Mouse (Mus musculus) midbrain, embryonic 10.5 days (tissue): ENCODE results near the gene Olfr549. TPM values are rescaled to one million over a fixed set of nuclear protein-coding genes. Genes with fewer than 3 reads are reported as not detected.

ENCODE experiments used
- DNase-seq: peaks from one replicate; pipeline ENCODE4 v3.0.0-alpha.2; 2017; ENCODE audit warnings: low spot score
- H3K27ac ChIP-seq: fragments of 300-500 bp; sonication (generic); replicated peaks from 2 replicates; pipeline ENCODE4 v1.5.1; 2016; ENCODE audit warnings: mild to moderate bottlenecking
- H3K27me3 ChIP-seq: fragments of 300-500 bp; sonication (generic); 2 replicates; pipeline ENCODE4 v1.6.1; 2016; ENCODE audit warnings: low read depth, mild to moderate bottlenecking; ENCODE audit not compliant: poor library complexity, severe bottlenecking
- H3K36me3 ChIP-seq: fragments of 300-500 bp; sonication (generic); 2 replicates; pipeline ENCODE4 v1.6.1; 2016; ENCODE audit warnings: mild to moderate bottlenecking, moderate library complexity
- H3K4me1 ChIP-seq: fragments of 300-500 bp; sonication (generic); 2 replicates; pipeline ENCODE4 v1.6.1; 2016
- H3K4me3 ChIP-seq: fragments of 300-500 bp; sonication (generic); 2 replicates; pipeline ENCODE4 v1.5.1; 2016; ENCODE audit warnings: mild to moderate bottlenecking, moderate library complexity
- H3K9me3 ChIP-seq: fragments of 300-500 bp; sonication (generic); replicated peaks from 2 replicates; pipeline ENCODE4 v1.6.1; 2016; ENCODE audit warnings: mild to moderate bottlenecking
- WGBS: fragments of 180-500 bp; shearing (Covaris S2); methylation state at CpG from one replicate; pipeline ENCODE4 v1.1.7; 2016; 5-methylcytosine and 5-hydroxymethylcytosine counted together
- polyA plus RNA-seq: library from polyadenylated mRNA; unstranded; fragments of >200 nt; fragmentation: Nextera tagmentation; extraction: Ambion mirVana; gene quantifications from 2 replicates; pipeline ENCODE4 v1.2.1, GENCODE M21; 2016

Gene Olfr549
- polyA plus RNA-seq = not detected in 2 replicates

DNA sequence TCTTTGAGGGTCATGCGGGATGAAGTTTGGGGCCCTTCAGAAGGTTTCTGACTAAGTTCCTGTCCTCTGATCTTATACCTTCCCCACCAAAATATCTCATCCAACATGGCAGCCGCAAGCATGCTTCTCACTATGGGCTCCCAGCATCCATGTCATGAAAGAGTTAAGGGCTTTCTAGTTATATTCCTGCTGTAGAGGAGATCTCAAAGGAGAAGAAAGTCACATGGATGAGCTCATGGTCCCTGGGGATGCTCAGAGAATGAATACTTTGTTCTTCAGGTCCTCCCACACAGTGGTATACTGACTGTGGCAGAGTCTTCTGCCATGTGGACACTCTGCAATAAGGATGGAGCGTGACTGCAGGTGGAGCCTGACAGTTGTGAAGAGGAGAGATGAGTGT, at the start of gene Olfr549:
TSS of gene Olfr549 (plus strand) at position 301 of the 400 bp plus-strand sequence.
- WGBS = 91% methylated on average over 3 of the region's 3 CpGs
- Histone ChIP-seq H3K36me3 (no peaks in the 10 kb centered on the region), H3K9me3 (no peaks in the 10 kb centered on the region), H3K4me3 (no peak within 1 kb of the TSS), H3K27me3 (no peaks in the 10 kb centered on the region), H3K27ac (no peak within 1 kb of the TSS), H3K4me1 (no peaks in the 10 kb centered on the region)
- DNase-seq = no peak

DNA sequence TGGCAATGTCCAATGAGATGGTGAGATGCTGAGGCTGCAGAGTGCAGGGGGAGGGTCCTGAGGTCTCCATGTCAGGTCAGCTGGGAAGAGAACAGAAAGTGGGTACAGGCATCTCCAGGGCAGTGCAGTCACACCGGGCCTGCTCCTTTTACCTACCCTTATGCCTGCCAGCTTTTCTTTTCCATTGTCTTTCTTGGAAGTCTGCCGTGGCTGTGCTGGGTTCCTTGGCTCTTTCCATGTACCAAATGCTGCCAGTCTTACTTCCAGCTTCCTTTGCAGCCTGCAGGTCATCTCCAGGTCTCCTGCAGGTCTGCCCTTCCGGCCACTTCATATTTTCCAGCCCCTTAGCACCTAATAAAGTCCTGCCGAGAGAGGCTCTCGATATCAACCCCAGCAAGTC, 47.7 kb upstream of the Olfr549 start:
- H3K4me1 ChIP-seq = no peaks in the 10 kb centered on the region
- no peaks in the 10 kb centered on the region for H3K9me3 ChIP-seq
- no peak for DNase-seq
- H3K27me3 ChIP-seq = no peaks in the 10 kb centered on the region
- H3K36me3 ChIP-seq = no peaks in the 10 kb centered on the region
- H3K4me3 ChIP-seq = no peak overlapping the region
- H3K27ac ChIP-seq = no peak overlapping the region
- 81% methylated on average over 5 of the region's 5 CpGs for whole genome bisulfite sequencing

DNA sequence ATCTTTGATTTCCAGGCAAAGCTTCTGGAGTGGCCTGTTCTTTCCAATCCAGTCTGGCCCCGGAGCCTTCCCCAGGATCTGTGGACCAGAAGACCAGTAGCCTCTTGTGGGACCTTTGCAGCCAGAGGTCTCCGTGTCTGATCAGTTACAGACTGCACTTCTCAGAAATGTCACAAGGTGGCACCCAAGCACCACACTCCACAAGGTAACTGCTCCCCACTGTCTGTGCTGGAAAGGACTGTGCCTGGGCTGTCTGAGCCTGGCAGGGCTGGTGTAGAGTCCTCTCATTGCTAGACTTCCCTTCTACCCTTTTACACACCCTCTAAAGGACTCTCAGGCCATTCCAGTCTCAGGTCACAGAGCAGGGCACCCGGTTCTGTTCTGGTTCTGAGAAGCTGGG, 42.8 kb upstream of the Olfr549 start:
- Histone ChIP-seq H3K4me3 (no peak overlapping the region), H3K9me3 (no peaks in the 10 kb centered on the region), H3K27me3 (peaks cover 10% of the 10 kb centered on the region), H3K27ac (no peak overlapping the region), H3K4me1 (no peaks in the 10 kb centered on the region), H3K36me3 (no peaks in the 10 kb centered on the region)
- DNase-seq = peak; percentile 73
- 45% methylated on average over 3 of the region's 3 CpGs for WGBS

DNA sequence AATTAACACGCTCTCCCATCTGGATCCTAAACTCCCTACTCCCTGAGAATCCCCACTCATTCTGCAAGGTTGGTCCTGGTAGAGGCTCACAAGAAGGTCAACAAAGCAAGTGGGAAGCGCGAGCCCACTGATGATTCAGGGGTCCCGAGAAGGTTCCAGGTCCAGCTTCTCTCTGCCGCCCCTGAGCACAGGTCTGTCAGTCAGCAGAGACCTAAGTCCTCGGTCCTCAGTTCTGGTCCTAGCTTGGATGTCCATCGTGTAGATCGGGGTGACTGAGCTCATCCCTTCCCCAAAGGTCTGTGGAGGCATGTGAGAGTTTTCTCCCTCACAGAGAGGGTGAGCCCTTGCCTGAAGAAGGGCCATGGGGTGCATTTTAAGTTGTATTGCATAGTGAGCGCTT, 41.6 kb upstream of the Olfr549 start:
- Histone ChIP-seq H3K9me3 (no peaks in the 10 kb centered on the region), H3K4me1 (peaks cover 4% of the 10 kb centered on the region), H3K27me3 (peaks cover 19% of the 10 kb centered on the region), H3K36me3 (no peaks in the 10 kb centered on the region), H3K4me3 (no peak overlapping the region), H3K27ac (no peak overlapping the region)
- 88% methylated on average over 9 of the region's 9 CpGs for WGBS
- peak; percentile 10 for DNase-seq

DNA sequence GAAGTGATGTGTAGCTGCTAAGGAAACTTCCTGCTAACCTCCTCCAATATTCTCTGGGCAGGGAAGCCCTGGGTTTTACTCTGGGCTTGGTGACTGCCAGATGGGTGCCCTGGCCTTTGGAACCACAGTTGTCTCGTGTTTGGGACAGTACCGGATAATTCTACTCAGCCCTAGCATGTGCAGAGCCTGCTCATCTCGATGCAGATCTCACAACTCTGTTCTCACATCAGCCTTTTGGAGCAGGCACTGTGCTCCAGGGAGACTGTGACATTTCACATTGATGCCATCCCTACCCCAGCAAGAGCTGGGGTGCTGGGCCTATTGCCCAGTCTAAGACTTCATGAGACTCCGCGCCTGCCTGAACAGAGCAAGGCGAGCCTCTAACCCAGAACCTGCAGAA, 41.0 kb upstream of the Olfr549 start:
- peak; percentile 9 for DNase-seq
- Histone ChIP-seq H3K27me3 (peaks cover 24% of the 10 kb centered on the region), H3K4me1 (peaks cover 4% of the 10 kb centered on the region), H3K36me3 (no peaks in the 10 kb centered on the region), H3K27ac (no peak overlapping the region), H3K9me3 (no peaks in the 10 kb centered on the region), H3K4me3 (no peak overlapping the region)
- 90% methylated on average over 6 of the region's 6 CpGs for WGBS

DNA sequence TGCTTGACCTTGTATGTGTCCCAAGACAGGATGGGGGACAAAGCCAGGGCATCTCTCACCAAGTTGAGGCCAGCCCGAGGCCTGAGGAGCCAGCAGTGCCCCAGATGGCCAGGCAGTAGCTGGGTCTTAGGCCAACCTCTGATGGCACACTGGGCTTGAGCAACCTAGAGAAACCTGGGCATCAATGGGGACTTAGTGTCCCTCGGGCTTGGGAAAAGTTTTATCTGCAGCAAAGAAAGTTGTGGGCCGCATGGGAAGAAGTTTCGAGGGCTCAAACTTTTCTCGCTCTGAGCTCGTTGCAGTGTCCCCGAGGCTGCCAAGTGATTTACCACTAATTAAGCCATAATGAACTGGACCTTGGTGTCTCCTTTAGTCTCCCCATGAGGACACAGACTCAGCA, 39.9 kb upstream of the Olfr549 start:
- no peak for DNase-seq
- 83% methylated on average over 7 of the region's 7 CpGs for WGBS
- H3K27ac ChIP-seq = no peak overlapping the region
- peaks cover 35% of the 10 kb centered on the region for H3K27me3 ChIP-seq
- H3K4me3 ChIP-seq = no peak overlapping the region
- H3K9me3 ChIP-seq = no peaks in the 10 kb centered on the region
- peaks cover 4% of the 10 kb centered on the region for H3K4me1 ChIP-seq
- no peaks in the 10 kb centered on the region for H3K36me3 ChIP-seq

DNA sequence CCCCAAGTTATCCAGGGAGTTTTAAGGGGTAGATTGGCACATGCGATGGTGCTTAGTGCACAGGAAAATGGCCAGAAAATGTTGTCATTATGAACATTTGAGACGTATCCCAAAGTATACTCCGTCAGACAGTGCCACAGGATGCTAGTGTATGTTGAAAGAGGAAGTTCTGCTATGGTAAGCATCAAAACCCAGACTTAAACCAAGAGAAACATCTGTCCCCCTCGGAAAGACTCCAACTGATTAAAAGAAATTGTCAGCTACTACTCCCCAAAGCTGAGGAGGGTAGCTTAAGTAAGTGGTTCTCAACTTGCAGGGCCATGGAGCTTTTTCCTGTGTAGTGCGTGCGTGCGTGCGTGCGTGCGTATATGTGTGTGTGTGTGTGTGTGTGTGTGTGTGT, 37.7 kb upstream of the Olfr549 start:
- no peak overlapping the region for H3K4me3 ChIP-seq
- H3K27me3 ChIP-seq = peaks cover 47% of the 10 kb centered on the region
- DNase-seq = peak; percentile 10
- H3K27ac ChIP-seq = no peak overlapping the region
- H3K36me3 ChIP-seq = no peaks in the 10 kb centered on the region
- 92% methylated on average over 10 of the region's 10 CpGs for WGBS
- peaks cover 4% of the 10 kb centered on the region for H3K4me1 ChIP-seq
- H3K9me3 ChIP-seq = no peaks in the 10 kb centered on the region

DNA sequence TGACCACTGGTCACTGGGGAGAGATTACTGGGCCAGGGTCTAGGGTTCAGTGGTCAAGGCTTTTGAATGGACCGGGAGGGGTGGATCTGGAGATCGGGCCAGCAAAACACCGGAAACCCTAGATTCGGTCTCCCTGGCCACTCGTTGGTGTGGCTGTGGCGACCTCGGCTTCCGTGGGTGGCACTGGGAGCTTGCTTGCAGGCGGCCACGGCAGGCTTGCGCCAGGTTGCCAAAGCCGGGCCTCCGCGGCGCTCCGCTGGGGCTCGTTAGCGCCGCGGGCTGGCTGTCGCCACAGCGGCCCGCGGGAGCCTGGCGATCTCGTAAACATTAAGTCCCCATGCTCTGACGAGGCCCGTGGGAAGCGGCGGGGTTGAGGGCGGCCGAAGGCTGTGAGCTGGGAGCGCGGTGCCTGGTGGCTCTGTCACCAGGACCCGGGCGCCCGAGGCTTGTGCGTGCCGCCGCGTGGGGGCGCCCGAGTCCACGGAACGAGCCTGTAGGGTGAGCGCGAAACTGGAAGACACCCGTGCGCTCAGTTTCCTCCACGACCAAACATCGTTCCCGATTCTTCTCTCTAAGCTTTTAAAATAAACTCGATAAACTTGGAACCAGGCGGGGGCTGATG, 36.7 kb upstream of the Olfr549 start:
- peak; percentile 88 for DNase-seq
- peaks cover 4% of the 10 kb centered on the region for H3K4me1 ChIP-seq
- under 1% methylated on average over 54 of the region's 54 CpGs for WGBS
- H3K9me3 ChIP-seq = no peaks in the 10 kb centered on the region
- peak overlapping the region; percentile 65 for H3K4me3 ChIP-seq
- no peaks in the 10 kb centered on the region for H3K36me3 ChIP-seq
- H3K27ac ChIP-seq = peak overlapping the region; percentile 85
- H3K27me3 ChIP-seq = peaks cover 47% of the 10 kb centered on the region

DNA sequence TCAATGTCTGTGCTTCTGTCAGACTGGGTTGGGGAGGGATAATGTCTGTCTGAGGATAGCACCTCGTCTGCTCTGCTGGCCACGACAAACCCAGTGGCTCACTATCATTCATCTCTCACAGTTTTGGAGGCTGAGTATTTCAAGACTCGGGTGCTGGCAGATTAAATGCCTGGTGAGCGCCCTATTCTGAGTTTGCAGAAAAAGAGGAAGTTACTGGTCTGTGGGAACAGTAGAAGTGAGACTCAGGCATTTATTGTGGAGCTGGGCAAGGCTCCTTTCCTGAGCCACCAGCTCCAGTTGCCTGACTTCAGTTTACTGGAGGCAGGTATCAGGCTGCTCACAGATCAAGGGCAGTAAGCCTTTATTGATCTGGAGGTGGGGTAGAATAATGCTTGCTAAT, 35.5 kb upstream of the Olfr549 start:
- Histone ChIP-seq H3K4me3 (no peak overlapping the region), H3K27me3 (peaks cover 47% of the 10 kb centered on the region), H3K9me3 (no peaks in the 10 kb centered on the region), H3K27ac (no peak overlapping the region), H3K4me1 (peaks cover 4% of the 10 kb centered on the region), H3K36me3 (no peaks in the 10 kb centered on the region)
- WGBS = 81% methylated on average over 4 of the region's 4 CpGs
- no peak for DNase-seq

DNA sequence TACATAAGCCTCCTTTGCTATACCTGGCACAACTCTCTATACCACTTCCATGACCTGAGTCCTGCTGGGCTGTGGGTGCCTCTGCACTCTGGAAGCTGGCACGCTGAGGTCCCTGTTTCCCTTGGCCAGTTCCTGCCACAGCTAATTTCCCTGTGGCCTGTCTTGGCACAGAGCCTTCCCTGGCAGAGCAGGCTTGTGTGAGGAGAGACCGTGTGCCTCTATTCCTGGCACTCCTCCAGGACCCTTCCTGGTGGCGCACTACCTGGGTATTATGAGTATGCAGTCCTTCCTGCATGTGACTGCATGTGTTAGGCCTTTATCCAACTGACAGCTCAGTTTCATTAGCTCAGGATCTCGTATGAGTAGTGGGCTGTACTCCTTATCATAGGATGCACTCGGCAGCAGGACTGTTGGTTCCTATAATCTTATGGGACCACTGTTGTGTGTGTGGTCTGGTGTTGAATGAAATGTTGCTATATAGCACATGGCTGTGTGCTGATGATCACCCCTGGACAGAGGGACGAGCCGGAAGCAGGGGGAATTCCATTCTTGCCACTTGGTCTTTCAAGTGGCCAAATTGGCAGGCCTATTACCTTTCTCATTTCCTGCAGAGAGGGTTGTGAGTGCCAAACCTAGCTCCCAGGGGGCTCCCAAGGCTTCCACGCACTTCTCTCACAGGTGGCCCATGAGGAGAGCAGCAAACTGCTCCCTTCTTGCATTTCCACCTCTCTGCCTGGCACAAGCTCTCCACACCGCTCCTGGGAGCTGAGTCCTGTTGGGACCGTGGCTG, 33.2 kb upstream of the Olfr549 start:
- Histone ChIP-seq H3K9me3 (no peaks in the 10 kb centered on the region), H3K36me3 (no peaks in the 10 kb centered on the region), H3K27me3 (peaks cover 41% of the 10 kb centered on the region), H3K27ac (no peak overlapping the region), H3K4me1 (peaks cover 4% of the 10 kb centered on the region), H3K4me3 (no peak overlapping the region)
- 86% methylated on average over 10 of the region's 10 CpGs for WGBS
- DNase-seq = no peak

DNA sequence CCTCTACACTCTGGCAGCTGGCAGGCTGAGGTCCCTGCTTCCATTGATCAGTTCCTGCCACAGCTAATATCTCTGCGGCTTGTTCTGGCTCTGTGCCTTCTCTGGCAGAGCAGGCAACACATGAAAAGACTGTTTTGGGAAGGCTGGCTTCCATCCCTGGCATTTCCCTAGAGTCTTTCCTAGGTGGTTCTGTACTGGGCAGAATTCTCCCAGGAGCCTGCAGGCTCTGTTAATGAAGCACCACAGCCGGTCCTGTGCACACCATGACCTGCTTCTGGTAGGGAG, 32.7 kb upstream of the Olfr549 start:
- DNase-seq = no peak
- peaks cover 36% of the 10 kb centered on the region for H3K27me3 ChIP-seq
- WGBS = 89% methylated on average over 2 of the region's 2 CpGs

DNA sequence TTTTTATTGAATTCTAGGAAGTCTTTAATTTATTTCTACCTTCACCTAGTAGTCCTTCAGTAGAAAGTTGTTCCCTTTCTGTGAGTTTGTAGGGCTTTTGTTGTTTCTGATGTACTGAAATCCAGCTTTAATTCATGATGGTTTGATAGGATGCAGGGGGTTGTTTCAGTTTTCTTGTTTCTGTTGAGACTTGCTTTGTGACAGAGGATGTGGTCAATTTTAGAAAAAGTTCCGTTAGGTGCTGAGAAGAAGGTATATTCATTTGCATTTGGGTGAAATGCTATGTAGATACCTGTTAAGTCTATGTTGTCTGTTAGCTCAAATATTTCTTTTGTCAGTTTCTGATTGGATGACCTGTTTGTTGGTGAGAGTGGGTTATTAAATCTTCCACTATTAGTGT, 20.6 kb upstream of the Olfr549 start:
- Histone ChIP-seq H3K4me3 (no peak overlapping the region), H3K36me3 (no peaks in the 10 kb centered on the region), H3K27me3 (no peaks in the 10 kb centered on the region), H3K27ac (no peak overlapping the region), H3K9me3 (no peaks in the 10 kb centered on the region), H3K4me1 (no peaks in the 10 kb centered on the region)
- WGBS = 86% methylated on average over 1 of the region's 1 CpGs
- DNase-seq = no peak

More for the DNA sequence above, 32.7 kb upstream of the Olfr549 start:
- peaks cover 4% of the 10 kb centered on the region for H3K4me1 ChIP-seq
- no peak overlapping the region for H3K27ac ChIP-seq
- no peaks in the 10 kb centered on the region for H3K36me3 ChIP-seq
- no peaks in the 10 kb centered on the region for H3K9me3 ChIP-seq
- H3K4me3 ChIP-seq = no peak overlapping the region

DNA sequence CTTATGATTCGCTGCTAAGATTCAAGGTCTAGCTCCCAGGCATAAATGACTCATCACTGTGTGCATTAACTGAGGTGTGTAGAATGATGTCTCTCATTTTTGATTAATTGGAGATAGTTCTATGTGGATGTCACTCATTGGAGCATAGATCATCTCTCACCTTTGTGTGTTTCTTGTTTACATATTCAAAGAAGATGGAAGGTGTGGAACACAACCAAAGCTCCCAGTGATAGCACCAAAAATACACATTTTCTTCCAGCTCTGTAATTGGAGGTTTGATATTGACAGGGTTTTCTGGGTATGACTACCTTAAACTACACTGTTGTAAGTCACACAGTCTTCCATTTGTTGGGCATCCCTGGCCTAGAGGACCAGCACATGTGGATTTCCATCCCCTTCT, 15.2 kb upstream of the Olfr549 start, which contains the start of gene Olfr547:
TSS of gene Olfr547 (plus strand) at position 301 of the 400 bp plus-strand sequence.
- H3K4me3 ChIP-seq = no peak within 1 kb of the TSS
- no peaks in the 10 kb centered on the region for H3K27me3 ChIP-seq
- 67% methylated on average over 1 of the region's 1 CpGs for WGBS
- no peaks in the 10 kb centered on the region for H3K4me1 ChIP-seq
- no peaks in the 10 kb centered on the region for H3K9me3 ChIP-seq
- no peak within 1 kb of the TSS for H3K27ac ChIP-seq
- H3K36me3 ChIP-seq = no peaks in the 10 kb centered on the region
- no peak for DNase-seq
